Mouse (Mus musculus): ENCODE measurements around the gene Itga9.
A peak's percentile ranks its signal among the peaks of the same experiment; 100 is the strongest.

Itga9 gene

DNA sequence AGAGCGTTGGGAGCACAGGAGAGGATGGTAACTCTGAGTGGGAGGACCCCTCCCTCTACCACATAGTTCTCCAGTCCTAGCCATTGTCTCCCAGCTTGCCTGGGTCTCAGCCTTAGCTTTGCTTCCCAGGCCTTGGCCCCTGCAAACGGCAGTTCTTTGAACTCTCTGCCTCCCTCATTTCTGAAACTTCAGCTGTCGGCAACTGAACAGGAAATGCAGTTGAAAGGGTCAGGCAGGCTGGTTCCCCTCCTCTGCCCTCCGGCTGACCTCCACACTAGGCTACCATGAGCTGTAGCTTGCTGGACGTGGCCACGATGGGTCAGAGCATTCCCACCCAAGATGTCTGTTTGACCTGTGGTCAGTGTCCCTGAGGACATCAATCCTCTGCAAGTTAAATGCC lies 48.5 kb downstream of the Itga9 start:
- no peak for DNase-seq

GRCm38 (mm10) chr9:118655726-118656125 lies 49.2 kb downstream of the Itga9 start:
- no peak for DNase-seq

DNA sequence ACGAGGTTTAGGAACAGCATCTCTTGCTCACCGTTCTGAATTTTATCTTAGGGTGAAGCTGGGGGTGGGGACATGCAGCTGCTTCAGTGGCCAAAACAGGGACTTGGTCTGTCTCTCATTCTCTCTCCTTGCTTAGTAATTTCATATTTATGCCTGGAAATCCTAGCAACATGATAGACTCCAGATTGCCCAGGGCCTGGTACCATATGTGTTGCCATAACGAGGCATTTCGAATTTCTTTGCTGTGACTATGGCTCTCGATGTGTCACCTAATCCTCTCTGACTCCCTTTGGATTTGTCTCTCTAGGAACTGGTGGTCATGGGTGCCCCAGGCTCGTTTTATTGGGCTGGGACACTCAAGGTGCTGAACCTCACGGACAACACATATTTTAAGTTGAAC lies 51.7 kb downstream of the Itga9 start:
- no peak for DNase-seq

DNA sequence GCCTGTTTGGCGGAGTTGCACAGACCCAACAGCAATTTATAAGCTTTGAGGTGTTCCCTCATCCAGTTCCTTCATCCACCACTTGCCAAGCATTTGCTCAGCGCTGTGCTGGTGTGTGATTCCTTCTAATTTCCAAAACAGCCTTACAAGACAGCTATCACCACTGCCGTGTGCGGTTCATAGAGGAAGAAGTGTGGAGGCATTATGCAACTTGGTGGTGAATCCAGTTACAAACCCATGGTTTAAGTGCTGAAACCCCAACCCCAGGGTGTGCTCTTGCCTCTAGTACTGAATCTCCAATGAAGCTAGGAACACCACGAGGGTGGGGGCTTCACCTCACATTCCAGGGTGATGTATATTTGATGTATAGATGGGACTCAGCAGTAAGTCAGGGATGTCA lies 53.3 kb downstream of the Itga9 start:
- DNase-seq: no peak

- no peak for DNase-seq
These were observed 53.8 kb downstream of the Itga9 start for GRCm38 (mm10) chr9:118660259-118660658.

GRCm38 (mm10) chr9:118662026-118662425 lies 55.5 kb downstream of the Itga9 start:
- DNase-seq: no peak

DNA sequence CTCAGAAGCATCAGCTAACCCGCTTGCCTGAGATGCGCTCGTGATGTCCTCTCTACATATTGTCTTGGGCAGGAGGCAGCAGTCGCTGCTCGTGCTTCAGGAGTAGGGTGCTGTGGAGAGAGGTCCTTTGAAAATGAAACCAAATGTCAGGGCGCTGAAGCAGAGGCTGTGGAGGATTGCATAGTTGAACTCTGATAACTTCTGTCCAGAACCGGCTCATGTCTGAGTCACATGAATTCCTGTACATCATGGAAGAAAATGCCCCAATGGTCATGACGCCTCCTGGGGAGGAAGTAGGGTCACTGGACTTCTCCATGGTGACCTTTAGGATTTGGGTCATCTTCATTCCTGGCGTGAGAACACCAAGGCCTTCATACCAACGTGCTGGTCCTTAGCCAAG lies 56.0 kb downstream of the Itga9 start:
- no peak for DNase-seq

GRCm38 (mm10) chr9:118663938-118664337 lies 57.4 kb downstream of the Itga9 start:
- DNase-seq: no peak

DNA sequence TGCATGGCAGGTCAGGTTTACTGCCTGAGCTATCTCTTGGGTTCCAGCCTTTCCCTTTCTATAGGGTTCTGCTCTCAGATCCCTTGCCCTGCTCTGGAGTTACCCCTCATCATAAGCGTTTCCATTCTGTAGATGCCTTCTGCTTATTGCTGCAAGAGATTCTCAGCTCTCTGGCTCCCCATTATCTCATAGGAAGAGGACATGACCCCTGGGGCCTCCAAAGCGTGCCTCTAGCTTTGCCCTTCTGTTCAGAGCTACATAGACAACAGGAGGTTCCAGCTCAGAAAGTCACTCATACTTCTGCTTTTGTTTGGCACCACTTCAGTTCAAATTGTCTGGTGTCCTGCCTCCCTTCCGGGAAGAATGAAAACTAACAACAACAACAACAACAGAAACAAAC lies 59.6 kb downstream of the Itga9 start:
- no peak for DNase-seq

- no peak for DNase-seq
These were observed 63.2 kb downstream of the Itga9 start for GRCm38 (mm10) chr9:118669696-118670095.

DNA sequence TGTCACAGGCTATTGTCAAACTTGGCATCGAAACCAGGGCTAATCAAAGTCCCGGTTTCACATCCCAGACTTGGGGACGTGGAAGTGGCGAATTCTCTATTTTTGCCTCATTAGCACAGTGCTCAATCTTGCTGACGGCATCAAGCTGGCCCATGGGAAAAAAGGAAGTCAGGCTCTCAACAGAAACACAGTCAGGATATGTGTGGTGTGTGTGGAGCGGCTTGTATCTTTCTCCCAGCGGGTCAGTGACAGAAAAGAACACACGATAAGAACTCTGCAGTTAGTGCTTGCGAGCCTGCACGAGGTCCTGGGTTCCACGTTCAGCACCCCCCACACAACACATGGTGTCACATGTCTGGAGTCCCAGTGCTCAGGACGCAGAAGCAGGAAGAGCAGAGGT lies 67.8 kb downstream of the Itga9 start:
- DNase-seq: no peak

DNA sequence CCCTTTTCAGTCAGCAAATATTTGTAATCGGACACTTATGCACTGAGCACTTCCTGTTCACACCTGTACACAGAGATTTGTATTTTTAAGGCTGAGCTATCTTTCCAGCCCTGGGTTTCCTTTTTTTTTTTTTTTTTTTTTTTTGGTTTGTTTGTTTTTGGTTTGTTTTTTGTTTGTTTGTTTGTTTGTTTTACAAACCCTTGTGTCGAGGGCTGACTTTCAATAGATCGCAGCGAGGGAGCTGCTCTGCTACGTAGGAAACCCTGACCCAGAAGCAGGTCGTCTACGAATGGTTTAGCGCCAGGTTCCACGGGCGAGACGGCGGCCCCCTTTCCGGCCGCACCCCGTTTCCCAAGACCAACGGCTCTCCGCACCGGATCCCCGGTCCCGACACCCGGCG lies 68.3 kb downstream of the Itga9 start:
- peak in 1 of 2 experiments; percentile 29 for DNase-seq

- no peak for DNase-seq
These were observed 69.2 kb downstream of the Itga9 start for GRCm38 (mm10) chr9:118675573-118676170.

- DNase-seq: no peak
These were observed 70.2 kb downstream of the Itga9 start for GRCm38 (mm10) chr9:118676692-118677091.

DNA sequence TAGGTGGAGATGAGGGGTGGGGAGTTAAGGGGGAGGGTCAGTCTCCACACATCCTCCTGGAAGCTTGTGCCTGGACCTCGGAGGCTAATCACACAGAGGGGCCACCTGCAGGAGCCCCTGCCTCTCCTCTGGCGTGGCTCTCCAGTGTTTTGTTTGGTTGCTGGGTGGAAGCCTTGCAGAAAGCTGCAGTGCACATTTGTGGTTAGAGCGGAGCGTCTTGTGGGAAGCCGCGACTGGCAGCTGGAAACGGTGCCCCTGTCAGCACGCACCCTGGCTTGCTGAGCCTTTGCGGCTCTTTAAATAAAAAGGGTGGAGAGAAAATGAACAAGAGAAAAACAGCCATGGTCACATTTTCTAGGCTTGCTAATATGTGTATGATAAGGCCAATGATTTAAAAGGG lies 70.9 kb downstream of the Itga9 start:
- no peak for DNase-seq

DNA sequence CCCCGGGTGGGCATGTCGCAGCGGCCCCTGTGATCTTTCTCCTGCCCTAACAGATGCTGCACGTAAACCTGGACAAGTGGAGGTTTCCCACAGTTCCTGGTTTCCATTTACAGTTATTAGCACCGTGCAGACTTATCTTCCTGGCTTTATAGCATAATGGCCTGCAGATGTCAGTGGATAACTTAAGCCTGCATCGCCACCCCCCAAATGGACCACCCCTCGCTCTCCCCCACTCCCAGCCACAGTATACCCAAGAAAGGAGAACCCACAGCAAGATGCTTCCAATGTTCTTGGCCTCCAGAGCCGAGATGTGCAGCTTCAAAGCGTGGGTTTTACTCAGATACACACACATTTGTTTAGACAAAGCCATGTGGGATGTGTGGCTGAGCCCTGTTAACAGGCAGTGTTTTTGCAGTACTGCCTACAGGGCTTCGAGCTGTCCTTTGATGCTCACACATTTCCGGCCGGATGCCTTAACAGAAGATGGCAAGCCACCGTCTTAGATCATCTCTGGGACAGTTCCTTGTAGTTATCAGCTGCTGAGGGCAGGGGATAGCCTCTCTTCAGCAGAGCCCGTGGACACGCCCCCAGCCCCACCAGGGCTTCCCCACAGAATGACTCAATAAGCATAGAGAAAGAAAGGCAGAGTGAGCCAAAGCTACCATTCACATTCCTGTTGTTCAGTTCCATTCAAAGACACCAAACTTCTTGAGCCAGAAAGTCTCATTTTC lies 71.7 kb downstream of the Itga9 start:
- DNase-seq: no peak

DNA sequence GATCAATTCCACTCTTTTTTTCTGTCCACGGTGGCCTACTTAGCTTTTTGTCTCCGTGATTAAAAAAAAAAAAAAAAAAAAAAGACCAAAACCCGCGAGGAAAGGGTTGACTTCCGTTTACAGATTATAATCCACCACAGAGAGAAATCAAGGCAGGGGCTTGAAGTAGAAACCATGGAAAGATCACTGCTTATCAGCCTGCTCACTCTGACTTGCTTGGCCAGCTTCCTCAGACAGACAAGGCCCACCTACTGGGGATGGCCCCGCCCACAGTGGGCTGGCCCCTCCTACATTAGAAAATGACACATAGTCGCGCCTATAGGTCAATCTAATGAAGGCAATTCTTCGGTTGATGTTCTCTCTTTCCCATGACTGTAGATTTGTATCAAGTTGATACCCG lies 72.3 kb downstream of the Itga9 start:
- no peak for DNase-seq

- DNase-seq: no peak
These were observed 75.0 kb downstream of the Itga9 start for GRCm38 (mm10) chr9:118681506-118681905.

DNA sequence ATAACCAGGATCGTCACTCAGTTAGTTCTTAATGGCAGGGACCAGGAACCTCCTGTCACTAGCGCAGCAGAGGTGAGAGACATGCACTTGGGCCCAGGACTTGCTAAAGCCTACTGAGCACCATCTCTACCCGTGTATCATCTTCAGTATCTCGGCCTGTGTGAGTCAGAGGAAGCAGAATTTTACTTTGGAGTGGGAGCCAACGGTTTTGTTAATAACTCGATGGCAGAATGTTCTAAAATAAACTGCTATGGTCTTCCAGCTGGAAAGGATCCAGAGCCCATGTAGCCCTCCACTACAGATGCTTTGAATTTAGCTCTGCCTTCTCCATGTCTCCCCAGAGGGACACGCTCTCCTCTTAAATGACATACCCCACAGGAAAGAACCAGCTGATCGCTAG lies 75.7 kb downstream of the Itga9 start:
- DNase-seq: no peak

- no peak for DNase-seq
These were observed 77.0 kb downstream of the Itga9 start for GRCm38 (mm10) chr9:118683507-118683906.

DNA sequence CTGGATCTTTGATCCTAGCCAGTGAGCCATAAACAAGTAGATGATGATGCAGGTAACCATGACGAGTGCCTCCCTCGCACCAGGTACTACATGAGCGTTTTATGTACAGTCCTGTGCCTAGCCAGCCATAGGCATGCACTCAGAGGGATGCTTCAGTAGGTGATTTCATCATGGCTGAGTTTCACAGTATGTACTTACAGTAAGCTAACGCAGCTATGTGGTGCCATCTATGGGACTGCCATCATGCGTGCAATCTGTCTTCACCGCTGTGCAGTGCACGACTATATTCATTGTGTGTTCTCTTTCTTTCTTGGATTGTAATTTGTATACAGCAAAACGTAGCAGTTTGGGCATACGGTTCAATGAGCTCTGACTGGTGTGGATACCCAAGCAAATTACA lies 77.9 kb downstream of the Itga9 start:
- DNase-seq: no peak

GRCm38 (mm10) chr9:118686166-118686961 lies 79.9 kb downstream of the Itga9 start:
- no peak for DNase-seq

DNA sequence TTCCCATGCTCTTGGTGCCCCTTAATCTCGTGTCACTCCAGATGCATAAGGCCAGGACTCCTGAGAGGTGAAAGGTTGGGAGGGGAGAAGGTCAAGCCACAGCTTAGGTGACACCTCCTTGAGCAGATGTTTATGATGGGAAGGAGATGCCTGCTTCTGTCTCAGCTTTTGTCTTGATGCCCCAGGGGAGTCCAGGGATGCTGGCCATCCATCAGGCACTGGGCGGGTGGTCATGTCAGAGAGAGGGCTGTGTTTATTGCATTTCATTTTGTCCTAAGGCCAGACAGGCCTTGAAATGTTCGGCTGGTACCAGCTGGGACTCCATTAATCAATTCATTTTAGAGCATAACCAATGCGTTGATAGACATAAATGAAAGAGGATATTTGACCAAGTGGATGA lies 81.8 kb downstream of the Itga9 start:
- no peak for DNase-seq

GRCm38 (mm10) chr9:118688921-118689451 lies 82.5 kb downstream of the Itga9 start:
- no peak for DNase-seq

Data from cerebellum, postnatal 25 days (tissue).